Mouse (Mus musculus): ENCODE results near the gene Ubald1.
A peak's percentile ranks its signal among the peaks of the same experiment; 100 is the strongest.

The Ubald1 gene

GRCm38 (mm10) chr16:4871926-4872325 is 8.2 kb downstream of the Ubald1 start:
- no peak for ATAC-seq (ENCODE audit: low TSS enrichment)

GRCm38 (mm10) chr16:4870490-4870889 is 9.6 kb downstream of the Ubald1 start:
- no peak for ATAC-seq (ENCODE audit: low TSS enrichment)

- ATAC-seq (ENCODE audit: low TSS enrichment) = no peak
These were observed 13.9 kb downstream of the Ubald1 start for GRCm38 (mm10) chr16:4866101-4866695.

- no peak for ATAC-seq (ENCODE audit: low TSS enrichment)
These were observed 16.4 kb downstream of the Ubald1 start for GRCm38 (mm10) chr16:4863742-4864141.

GRCm38 (mm10) chr16:4862863-4863483 is 17.1 kb downstream of the Ubald1 start:
- peak; percentile 96 for ATAC-seq (ENCODE audit: low TSS enrichment)

GRCm38 (mm10) chr16:4861392-4861791 is 18.7 kb downstream of the Ubald1 start:
- no peak for ATAC-seq (ENCODE audit: low TSS enrichment)

- no peak for ATAC-seq (ENCODE audit: low TSS enrichment)
These were observed 25.0 kb downstream of the Ubald1 start for GRCm38 (mm10) chr16:4855046-4855650.

- ATAC-seq (ENCODE audit: low TSS enrichment) = no peak
These were observed 29.0 kb downstream of the Ubald1 start for GRCm38 (mm10) chr16:4850938-4851628.

GRCm38 (mm10) chr16:4850361-4850760 is 29.8 kb downstream of the Ubald1 start:
- ATAC-seq (ENCODE audit: low TSS enrichment) = no peak

- no peak for ATAC-seq (ENCODE audit: low TSS enrichment)
These were observed 32.0 kb downstream of the Ubald1 start for GRCm38 (mm10) chr16:4848090-4848489.

GRCm38 (mm10) chr16:4847041-4847440 is 33.1 kb downstream of the Ubald1 start:
- ATAC-seq (ENCODE audit: low TSS enrichment) = no peak

- no peak for ATAC-seq (ENCODE audit: low TSS enrichment)
These were observed 39.9 kb downstream of the Ubald1 start for GRCm38 (mm10) chr16:4840231-4840630.

GRCm38 (mm10) chr16:4839552-4839951 is 40.6 kb downstream of the Ubald1 start:
- peak; percentile 27; the same call in 1 of the 2 replicates for ATAC-seq (ENCODE audit: low TSS enrichment)

- peak; percentile 65; the same call in 1 of the 2 replicates for ATAC-seq (ENCODE audit: low TSS enrichment)
These were observed 42.5 kb downstream of the Ubald1 start for GRCm38 (mm10) chr16:4837631-4838030.

- ATAC-seq (ENCODE audit: low TSS enrichment) = no peak
These were observed 44.9 kb downstream of the Ubald1 start, which contains the start of gene 4930562C15Rik for GRCm38 (mm10) chr16:4835191-4835590. 4930562C15Rik (plus strand) TSS chr16:4835416.

GRCm38 (mm10) chr16:4833858-4834257 is 46.3 kb downstream of the Ubald1 start:
- peak; percentile 80; the same call in 1 of the 2 replicates for ATAC-seq (ENCODE audit: low TSS enrichment)

GRCm38 (mm10) chr16:4831650-4832419 is 48.3 kb downstream of the Ubald1 start:
- ATAC-seq (ENCODE audit: low TSS enrichment) = peak; percentile 79

GRCm38 (mm10) chr16:4829271-4829900 is 50.7 kb downstream of the Ubald1 start:
- ATAC-seq (ENCODE audit: low TSS enrichment) = no peak

GRCm38 (mm10) chr16:4827639-4828038 is 52.5 kb downstream of the Ubald1 start:
- no peak for ATAC-seq (ENCODE audit: low TSS enrichment)
